Mouse (Mus musculus): ENCODE measurements around the gene Oit3. TPM values are rescaled to one million over a fixed set of nuclear protein-coding genes. Genes with fewer than 3 reads are reported as not detected.

Gene Oit3
- polyA plus RNA-seq (2015; fragmentation: Nextera tagmentation; extraction: Ambion mirVana) = 2.1 and 2.3 TPM in 2 replicates

GRCm38 (mm10) chr10:59441735-59442134, at the start of gene Oit3:
TSS of gene Oit3 (minus strand) at chr10:59441778.
- 83% methylated on average over 11 of the region's 11 CpGs for WGBS
- Histone ChIP-seq H3K4me3 (ENCODE audit: low read length) (no peak within 1 kb of the TSS), H3K4me1 (ENCODE audit: control insufficient read depth, insufficient read depth, low read length) (peaks cover 5% of the 10 kb centered on the region; the same call in 1 of the 2 replicates), H3K4me2 (ENCODE audit: low read depth, low read length) (no peak within 1 kb of the TSS), H3K27me3 (replicated peaks; ENCODE audit: control insufficient read depth, insufficient read depth, low read length) (no peaks in the 10 kb centered on the region), H3K9ac (ENCODE audit: low read depth, low read length) (no peak within 1 kb of the TSS), H3K9me3 (ENCODE audit: control insufficient read depth, low read length) (no peaks in the 10 kb centered on the region), H3K27ac (ENCODE audit: low read length) (no peak within 1 kb of the TSS), H3K36me3 (ENCODE audit: control insufficient read depth, insufficient read depth, low read length) (no peaks in the 10 kb centered on the region)
- no peak for ATAC-seq

- no peaks in the 10 kb centered on the region for H3K27me3 ChIP-seq (replicated peaks; ENCODE audit: control insufficient read depth, insufficient read depth, low read length)
- H3K4me3 ChIP-seq (ENCODE audit: low read length) = no peak overlapping the region
- H3K9me3 ChIP-seq (ENCODE audit: control insufficient read depth, low read length) = peaks cover 8% of the 10 kb centered on the region; the same call in 1 of the 2 replicates
- H3K27ac ChIP-seq (ENCODE audit: low read length) = no peak overlapping the region
- peaks cover 7% of the 10 kb centered on the region for H3K36me3 ChIP-seq (ENCODE audit: control insufficient read depth, insufficient read depth, low read length)
- WGBS = 78% methylated on average over 8 of the region's 8 CpGs
- no peak for ATAC-seq
- H3K9ac ChIP-seq (ENCODE audit: low read depth, low read length) = no peak overlapping the region
- no peak overlapping the region for H3K4me2 ChIP-seq (ENCODE audit: low read depth, low read length)
- no peaks in the 10 kb centered on the region for H3K4me1 ChIP-seq (ENCODE audit: control insufficient read depth, insufficient read depth, low read length)
Observed at GRCm38 (mm10) chr10:59490920-59491319, 49.3 kb upstream of the Oit3 start.

- Histone ChIP-seq H3K9ac (ENCODE audit: low read depth, low read length) (no peak overlapping the region), H3K27me3 (replicated peaks; ENCODE audit: control insufficient read depth, insufficient read depth, low read length) (no peaks in the 10 kb centered on the region), H3K4me3 (ENCODE audit: low read length) (no peak overlapping the region), H3K4me1 (ENCODE audit: control insufficient read depth, insufficient read depth, low read length) (no peaks in the 10 kb centered on the region), H3K9me3 (ENCODE audit: control insufficient read depth, low read length) (peaks cover 8% of the 10 kb centered on the region; the same call in 1 of the 2 replicates), H3K36me3 (ENCODE audit: control insufficient read depth, insufficient read depth, low read length) (peaks cover 7% of the 10 kb centered on the region), H3K4me2 (ENCODE audit: low read depth, low read length) (no peak overlapping the region), H3K27ac (ENCODE audit: low read length) (no peak overlapping the region)
- WGBS = 88% methylated on average over 1 of the region's 1 CpGs
- ATAC-seq = no peak
Observed at GRCm38 (mm10) chr10:59489411-59489810, 47.8 kb upstream of the Oit3 start.

GRCm38 (mm10) chr10:59487351-59487750, 45.8 kb upstream of the Oit3 start:
- no peak for ATAC-seq
- no peak overlapping the region for H3K27ac ChIP-seq (ENCODE audit: low read length)
- peaks cover 8% of the 10 kb centered on the region; the same call in 1 of the 2 replicates for H3K9me3 ChIP-seq (ENCODE audit: control insufficient read depth, low read length)
- no peak overlapping the region for H3K4me2 ChIP-seq (ENCODE audit: low read depth, low read length)
- H3K36me3 ChIP-seq (ENCODE audit: control insufficient read depth, insufficient read depth, low read length) = peaks cover 7% of the 10 kb centered on the region
- no peak overlapping the region for H3K4me3 ChIP-seq (ENCODE audit: low read length)
- no peak overlapping the region for H3K9ac ChIP-seq (ENCODE audit: low read depth, low read length)
- no peaks in the 10 kb centered on the region for H3K4me1 ChIP-seq (ENCODE audit: control insufficient read depth, insufficient read depth, low read length)
- no peaks in the 10 kb centered on the region for H3K27me3 ChIP-seq (replicated peaks; ENCODE audit: control insufficient read depth, insufficient read depth, low read length)
- WGBS = 93% methylated on average over 2 of the region's 2 CpGs

DNA sequence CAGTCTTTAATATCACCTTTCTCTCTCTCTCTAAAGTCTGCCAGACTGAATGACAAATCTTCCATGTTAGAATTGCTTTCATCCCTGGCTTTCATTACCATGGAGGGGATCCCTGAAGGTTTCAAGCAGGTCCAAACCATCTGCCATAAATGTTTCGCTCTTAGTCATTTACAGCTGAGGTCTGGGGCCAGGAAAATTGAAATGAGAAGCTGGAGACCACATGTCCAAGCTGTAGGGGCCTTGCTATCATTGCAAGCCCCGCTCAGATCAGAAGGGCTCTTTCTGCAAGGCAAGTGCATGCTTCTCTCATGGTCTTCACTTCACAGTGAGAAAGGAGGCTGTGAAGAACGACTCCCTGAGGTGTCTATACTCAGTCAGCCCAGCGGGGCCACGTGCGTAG, 42.7 kb upstream of the Oit3 start:
- Histone ChIP-seq H3K9me3 (ENCODE audit: control insufficient read depth, low read length) (no peaks in the 10 kb centered on the region), H3K4me3 (ENCODE audit: low read length) (no peak overlapping the region), H3K36me3 (ENCODE audit: control insufficient read depth, insufficient read depth, low read length) (0 out of 2 replicates have a peak, but pooled peaks cover 3% of the 10 kb centered on the region), H3K27me3 (replicated peaks; ENCODE audit: control insufficient read depth, insufficient read depth, low read length) (no peaks in the 10 kb centered on the region), H3K4me1 (ENCODE audit: control insufficient read depth, insufficient read depth, low read length) (no peaks in the 10 kb centered on the region), H3K4me2 (ENCODE audit: low read depth, low read length) (no peak overlapping the region), H3K9ac (ENCODE audit: low read depth, low read length) (no peak overlapping the region), H3K27ac (ENCODE audit: low read length) (no peak overlapping the region)
- WGBS = 90% methylated on average over 6 of the region's 6 CpGs
- no peak for ATAC-seq

DNA sequence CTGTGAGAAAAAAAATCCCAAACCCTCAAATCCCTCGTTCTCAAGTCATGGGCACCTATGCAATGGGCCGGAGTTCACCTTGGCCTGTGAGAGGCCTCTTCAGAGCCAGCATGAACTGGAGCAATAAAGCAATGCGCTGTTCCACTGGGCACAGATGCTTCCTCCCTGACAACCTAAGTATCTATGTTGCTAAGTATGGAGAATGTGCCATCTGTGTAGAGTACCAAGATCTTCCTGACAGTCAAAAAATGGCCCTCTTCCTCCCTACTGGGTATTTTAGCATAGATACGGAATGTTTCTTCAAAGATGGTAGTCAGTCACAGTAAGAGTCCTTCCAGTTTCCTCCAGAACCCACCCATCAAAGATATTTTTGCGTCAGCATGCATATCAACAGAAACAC, 39.8 kb upstream of the Oit3 start:
- WGBS = 92% methylated on average over 5 of the region's 5 CpGs
- no peaks in the 10 kb centered on the region for H3K4me1 ChIP-seq (ENCODE audit: control insufficient read depth, insufficient read depth, low read length)
- H3K9me3 ChIP-seq (ENCODE audit: control insufficient read depth, low read length) = no peaks in the 10 kb centered on the region
- ATAC-seq = no peak
- no peak overlapping the region for H3K4me2 ChIP-seq (ENCODE audit: low read depth, low read length)
- no peaks in the 10 kb centered on the region for H3K36me3 ChIP-seq (ENCODE audit: control insufficient read depth, insufficient read depth, low read length)
- H3K9ac ChIP-seq (ENCODE audit: low read depth, low read length) = no peak overlapping the region
- no peak overlapping the region for H3K27ac ChIP-seq (ENCODE audit: low read length)
- no peaks in the 10 kb centered on the region for H3K27me3 ChIP-seq (replicated peaks; ENCODE audit: control insufficient read depth, insufficient read depth, low read length)
- H3K4me3 ChIP-seq (ENCODE audit: low read length) = no peak overlapping the region

DNA sequence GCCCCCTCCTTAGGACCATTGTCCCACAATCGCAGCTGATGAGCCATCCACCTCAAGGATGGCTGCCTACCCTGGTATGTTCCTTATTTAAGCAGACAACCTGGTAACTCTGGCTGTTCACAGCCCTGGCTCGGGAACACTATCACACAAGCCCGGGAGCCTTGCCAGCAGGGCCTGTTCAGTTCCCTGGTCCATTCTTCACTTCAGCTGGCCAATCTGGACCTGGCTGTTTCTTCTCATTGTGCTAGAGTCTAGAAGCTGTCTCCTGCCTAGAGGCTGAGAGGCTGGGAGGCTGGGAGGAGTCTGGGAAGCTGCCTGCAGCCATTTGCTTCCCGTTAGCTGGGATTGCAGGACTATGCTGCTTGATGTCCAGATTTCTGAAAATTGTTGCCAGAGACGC, 28.9 kb upstream of the Oit3 start:
- no peak overlapping the region for H3K4me3 ChIP-seq (ENCODE audit: low read length)
- WGBS = 68% methylated on average over 5 of the region's 5 CpGs

DNA sequence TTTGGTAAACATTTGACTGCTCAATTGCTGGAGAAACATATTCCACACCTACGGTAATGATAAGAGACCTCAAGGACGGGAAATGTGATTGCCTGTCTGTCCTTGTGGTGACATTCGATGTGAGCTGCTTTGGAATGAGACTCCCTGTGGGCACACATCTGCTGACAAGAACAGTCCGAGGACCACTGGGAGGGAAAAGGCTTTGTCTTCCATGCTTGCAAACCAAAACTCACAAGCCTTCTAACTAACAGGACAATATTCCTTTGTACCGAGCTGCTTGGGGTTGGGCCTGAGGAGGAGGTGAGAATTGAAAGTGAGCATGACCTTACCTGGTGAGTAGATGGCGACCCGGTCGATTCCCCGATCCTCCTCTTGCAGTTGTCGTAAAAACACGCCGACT, 25.7 kb upstream of the Oit3 start:
- no peaks in the 10 kb centered on the region for H3K9me3 ChIP-seq (ENCODE audit: control insufficient read depth, low read length)
- no peak overlapping the region for H3K4me3 ChIP-seq (ENCODE audit: low read length)
- no peak overlapping the region for H3K27ac ChIP-seq (ENCODE audit: low read length)
- H3K9ac ChIP-seq (ENCODE audit: low read depth, low read length) = no peak overlapping the region
- no peaks in the 10 kb centered on the region for H3K27me3 ChIP-seq (replicated peaks; ENCODE audit: control insufficient read depth, insufficient read depth, low read length)
- no peak for ATAC-seq
- no peaks in the 10 kb centered on the region for H3K4me1 ChIP-seq (ENCODE audit: control insufficient read depth, insufficient read depth, low read length)
- WGBS = 84% methylated on average over 12 of the region's 12 CpGs
- no peak overlapping the region for H3K4me2 ChIP-seq (ENCODE audit: low read depth, low read length)
- peaks cover 2% of the 10 kb centered on the region; the same call in 1 of the 2 replicates for H3K36me3 ChIP-seq (ENCODE audit: control insufficient read depth, insufficient read depth, low read length)

More for the DNA sequence above, 28.9 kb upstream of the Oit3 start:
- Histone ChIP-seq H3K27ac (ENCODE audit: low read length) (no peak overlapping the region), H3K9ac (ENCODE audit: low read depth, low read length) (no peak overlapping the region; the same call in 1 of the 2 replicates), H3K27me3 (replicated peaks; ENCODE audit: control insufficient read depth, insufficient read depth, low read length) (no peaks in the 10 kb centered on the region), H3K36me3 (ENCODE audit: control insufficient read depth, insufficient read depth, low read length) (peaks cover 2% of the 10 kb centered on the region; the same call in 1 of the 2 replicates), H3K9me3 (ENCODE audit: control insufficient read depth, low read length) (no peaks in the 10 kb centered on the region), H3K4me1 (ENCODE audit: control insufficient read depth, insufficient read depth, low read length) (no peaks in the 10 kb centered on the region), H3K4me2 (ENCODE audit: low read depth, low read length) (no peak overlapping the region)
- no peak for ATAC-seq

DNA sequence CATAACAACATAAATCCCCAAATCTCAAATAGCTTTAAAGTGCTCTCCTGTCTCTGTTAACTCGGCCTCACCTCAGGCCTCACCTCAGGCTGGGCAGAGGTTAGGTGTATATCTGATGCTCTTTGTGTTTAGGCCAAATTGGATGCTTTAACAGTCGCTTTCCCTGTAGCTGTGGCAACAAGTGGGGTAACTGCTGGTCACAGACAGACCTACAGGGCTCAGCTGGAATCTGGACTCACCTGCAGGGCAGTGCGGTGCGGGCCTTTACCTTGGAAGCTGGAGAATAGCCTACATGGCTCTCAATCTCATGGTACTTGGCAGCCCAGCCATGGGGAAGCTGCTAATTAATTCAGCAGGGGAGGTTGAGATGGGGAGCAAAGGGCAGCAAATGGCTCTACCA, 25.0 kb upstream of the Oit3 start:
- Histone ChIP-seq H3K4me2 (ENCODE audit: low read depth, low read length) (no peak overlapping the region), H3K9ac (ENCODE audit: low read depth, low read length) (no peak overlapping the region), H3K4me3 (ENCODE audit: low read length) (no peak overlapping the region), H3K4me1 (ENCODE audit: control insufficient read depth, insufficient read depth, low read length) (no peaks in the 10 kb centered on the region), H3K27ac (ENCODE audit: low read length) (no peak overlapping the region), H3K36me3 (ENCODE audit: control insufficient read depth, insufficient read depth, low read length) (peaks cover 2% of the 10 kb centered on the region; the same call in 1 of the 2 replicates), H3K9me3 (ENCODE audit: control insufficient read depth, low read length) (no peaks in the 10 kb centered on the region), H3K27me3 (replicated peaks; ENCODE audit: control insufficient read depth, insufficient read depth, low read length) (no peaks in the 10 kb centered on the region)
- no peak for ATAC-seq
- 83% methylated on average over 4 of the region's 4 CpGs for WGBS

GRCm38 (mm10) chr10:59465546-59465945, 24.0 kb upstream of the Oit3 start:
- WGBS = 73% methylated on average over 3 of the region's 3 CpGs
- no peak for ATAC-seq
- peaks cover 2% of the 10 kb centered on the region; the same call in 1 of the 2 replicates for H3K36me3 ChIP-seq (ENCODE audit: control insufficient read depth, insufficient read depth, low read length)
- H3K9me3 ChIP-seq (ENCODE audit: control insufficient read depth, low read length) = no peaks in the 10 kb centered on the region
- H3K27me3 ChIP-seq (replicated peaks; ENCODE audit: control insufficient read depth, insufficient read depth, low read length) = no peaks in the 10 kb centered on the region
- no peaks in the 10 kb centered on the region for H3K4me1 ChIP-seq (ENCODE audit: control insufficient read depth, insufficient read depth, low read length)
- H3K4me3 ChIP-seq (ENCODE audit: low read length) = no peak overlapping the region
- no peak overlapping the region for H3K27ac ChIP-seq (ENCODE audit: low read length)
- no peak overlapping the region for H3K9ac ChIP-seq (ENCODE audit: low read depth, low read length)
- no peak overlapping the region for H3K4me2 ChIP-seq (ENCODE audit: low read depth, low read length)

Measured in intestine, embryonic 16.5 days (tissue).